Mouse (Mus musculus) 3134 (cell line): Measurements from ENCODE around the gene Ankrd33b.
A peak's percentile ranks its signal among the peaks of the same experiment; 100 is the strongest.

Experiments used
- DNase-seq: peaks from one replicate; pipeline ENCODE4 v3.0.0-alpha.2; 2011; ENCODE audit warnings: low spot score; ENCODE audit not compliant: insufficient read length; ENCODE audit errors: extremely low read depth

The Ankrd33b gene

GRCm38 (mm10) chr15:31367481-31368200, at the start of gene Ankrd33b:
Gene Ankrd33b (minus strand): TSS chr15:31367726.
- peak; percentile 86 for DNase-seq

- DNase-seq, result no peak
Measured at GRCm38 (mm10) chr15:31415181-31415580, 47.7 kb upstream of the Ankrd33b start.

DNA sequence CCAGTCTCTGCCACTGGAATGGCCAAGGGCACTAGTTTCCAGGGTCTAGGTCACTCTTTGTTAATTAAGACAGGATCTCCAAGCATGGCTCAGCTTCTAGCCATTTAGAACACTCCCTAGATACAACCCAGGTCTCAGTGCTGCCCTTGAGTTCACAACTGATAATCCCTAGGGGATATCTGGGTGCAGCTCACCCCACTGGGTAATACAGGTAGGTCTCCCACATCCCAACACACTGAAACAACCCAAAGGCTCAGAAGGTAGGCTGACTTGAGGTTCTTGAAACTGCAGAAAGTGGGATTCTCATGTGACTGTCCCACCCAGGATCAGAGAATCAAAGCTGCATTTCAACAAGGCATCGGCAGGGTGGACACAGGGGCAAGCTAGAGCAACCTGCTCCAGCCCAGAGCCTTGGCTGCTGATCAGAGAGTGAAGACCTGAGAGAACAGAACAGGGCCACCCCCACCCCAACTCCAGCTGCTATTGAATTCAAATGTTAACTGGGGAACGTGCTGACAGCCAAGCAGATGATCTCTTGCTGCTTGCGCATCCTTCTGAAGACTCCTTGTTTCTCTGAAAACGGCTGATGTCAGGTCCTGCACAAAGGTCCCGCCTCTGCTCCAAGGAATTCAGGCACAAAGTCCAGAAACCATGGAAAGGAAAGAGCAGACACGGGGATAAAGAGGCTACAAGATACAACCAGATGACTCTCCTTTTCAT, 46.8 kb upstream of the Ankrd33b start:
- DNase-seq, result no peak

- no peak for DNase-seq
Measured at GRCm38 (mm10) chr15:31413662-31414061, 46.1 kb upstream of the Ankrd33b start.

DNA sequence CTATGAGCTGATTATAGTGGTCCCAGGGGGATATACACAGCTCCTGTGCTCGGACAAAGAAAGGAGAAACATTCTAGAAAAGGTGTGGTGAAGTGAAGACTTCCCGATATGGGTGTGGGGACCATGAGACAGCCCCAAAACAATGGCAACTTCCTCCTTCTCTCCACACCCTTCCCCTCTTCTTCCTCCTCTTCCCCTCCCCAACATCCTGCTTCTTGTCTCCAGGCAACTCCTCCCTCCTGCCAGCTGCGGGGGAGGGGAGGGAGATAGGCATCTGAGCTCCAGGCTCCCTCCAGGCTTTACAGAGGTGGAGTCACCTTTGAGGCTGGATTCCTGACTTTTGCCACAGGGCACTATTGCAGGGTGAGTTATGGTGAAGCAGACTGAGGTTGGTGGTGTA, 45.4 kb upstream of the Ankrd33b start:
- no peak for DNase-seq

- DNase-seq, result no peak
Measured at GRCm38 (mm10) chr15:31412436-31412835, 44.9 kb upstream of the Ankrd33b start.

- DNase-seq, result no peak
Measured at GRCm38 (mm10) chr15:31407490-31407889, 40.0 kb upstream of the Ankrd33b start.

DNA sequence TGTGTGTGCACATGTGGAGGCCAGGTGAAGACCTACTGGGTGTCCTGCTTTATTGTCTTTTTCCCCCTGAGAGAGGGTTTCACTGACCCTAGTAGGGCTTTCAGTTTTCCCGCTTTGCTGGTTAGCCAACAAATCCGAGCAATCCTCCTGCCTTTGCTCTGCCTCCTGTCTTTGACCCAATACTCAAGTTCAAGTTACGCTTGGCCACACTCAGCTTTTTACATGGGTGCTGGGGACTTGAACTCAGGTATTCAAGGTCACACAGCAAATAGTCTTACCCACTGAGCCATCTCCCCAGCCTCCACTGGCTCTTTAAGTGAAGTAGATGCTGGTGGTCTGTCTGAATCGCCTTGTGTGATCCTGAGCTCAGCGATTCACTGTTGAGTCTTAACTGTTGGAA, 39.4 kb upstream of the Ankrd33b start:
- no peak for DNase-seq

DNA sequence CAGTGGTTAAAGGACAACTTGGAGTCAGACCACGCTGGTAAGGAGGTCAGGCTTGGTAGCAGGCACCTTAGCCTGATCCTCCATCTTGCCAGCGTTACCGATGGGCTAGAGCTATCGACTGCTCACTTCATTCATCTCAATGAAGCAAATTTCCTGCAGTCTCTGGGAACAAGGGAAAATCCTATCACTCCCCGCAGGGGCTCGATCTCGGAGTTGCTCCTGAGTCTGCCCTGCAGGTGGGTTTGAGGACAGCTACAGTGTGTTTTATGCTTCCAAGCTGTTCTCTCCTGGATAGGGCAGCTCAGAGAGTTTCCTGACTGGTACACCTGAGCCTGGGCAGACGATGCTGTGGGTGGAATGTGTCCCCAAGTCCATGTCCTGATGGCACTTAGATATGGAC, 36.8 kb upstream of the Ankrd33b start:
- DNase-seq, result no peak

DNA sequence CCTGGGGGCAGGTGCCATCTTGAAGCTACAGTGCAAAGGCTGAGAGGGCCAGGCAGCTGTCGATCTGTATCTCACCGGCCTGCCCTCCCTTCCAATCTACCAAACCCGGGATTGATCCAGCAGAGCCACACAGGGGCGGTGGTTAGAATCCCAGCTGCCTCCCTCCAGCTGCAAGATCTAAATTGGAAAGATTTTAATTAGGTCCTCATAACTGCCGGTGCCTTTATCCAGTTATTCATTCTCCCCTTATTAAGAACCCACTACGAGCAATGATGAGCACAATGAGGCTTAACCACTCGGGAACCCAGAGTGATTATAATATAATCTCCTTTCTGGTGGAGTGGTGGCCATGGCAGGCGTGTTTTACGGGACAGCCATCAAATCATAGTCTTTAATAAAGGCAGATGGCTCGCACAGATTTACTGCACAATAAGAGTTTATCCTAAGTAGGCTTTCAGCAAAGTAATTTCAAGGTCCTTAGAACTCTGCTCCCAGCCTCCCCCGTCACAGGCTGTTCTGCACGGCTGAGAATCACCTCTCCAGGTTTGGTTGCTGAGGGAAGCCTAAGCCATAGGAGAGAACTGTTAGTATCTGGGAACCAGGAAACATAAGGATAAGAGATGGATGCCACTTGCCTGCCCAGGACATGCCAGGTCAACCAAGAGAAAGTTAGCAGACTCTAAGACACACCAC, 34.8 kb upstream of the Ankrd33b start:
- no peak for DNase-seq

GRCm38 (mm10) chr15:31400974-31401373, 33.4 kb upstream of the Ankrd33b start:
- peak; percentile 30 for DNase-seq

DNA sequence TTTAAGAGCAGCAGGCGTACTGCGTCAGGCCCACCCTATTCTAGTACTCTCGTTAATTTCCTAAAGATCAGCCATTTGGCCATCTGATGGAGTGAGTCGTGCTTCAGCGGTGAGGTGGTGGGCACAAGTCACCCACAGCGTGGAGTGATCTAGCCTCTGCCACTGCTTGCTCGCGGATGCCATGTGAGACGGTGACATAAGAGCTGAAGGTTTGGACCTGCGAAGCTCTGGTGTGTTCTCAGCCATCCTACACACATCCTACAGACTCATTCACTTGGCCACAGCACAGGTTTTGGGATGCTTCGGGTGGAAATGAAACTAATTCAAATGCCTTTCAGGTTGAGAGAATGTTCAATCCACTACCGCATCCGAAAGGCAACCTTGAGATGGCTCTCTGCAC, 31.2 kb upstream of the Ankrd33b start:
- no peak for DNase-seq

GRCm38 (mm10) chr15:31397379-31397778, 29.9 kb upstream of the Ankrd33b start:
- DNase-seq, result no peak

- no peak for DNase-seq
Measured at GRCm38 (mm10) chr15:31396755-31397154, 29.2 kb upstream of the Ankrd33b start.

DNA sequence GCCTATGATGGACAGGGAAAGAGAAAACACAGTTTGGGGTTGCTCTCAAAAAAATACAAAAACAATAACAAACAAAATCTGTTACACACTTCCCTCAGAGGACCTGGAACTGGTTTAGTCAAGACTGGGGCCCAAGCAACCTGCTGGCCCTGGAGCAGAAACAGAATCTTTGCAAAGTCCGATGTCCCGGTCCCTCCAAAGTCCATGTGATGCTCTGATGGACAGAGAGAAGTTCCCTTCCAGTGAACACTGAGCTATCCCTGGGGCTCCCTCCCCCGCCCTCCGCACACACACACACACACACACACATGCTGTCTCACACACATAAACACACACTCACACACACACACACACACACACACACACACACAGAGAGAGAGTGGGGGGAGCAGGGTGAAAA, 28.5 kb upstream of the Ankrd33b start:
- no peak for DNase-seq

GRCm38 (mm10) chr15:31393402-31393801, 25.9 kb upstream of the Ankrd33b start:
- DNase-seq, result no peak

- DNase-seq, result no peak
Measured at GRCm38 (mm10) chr15:31392705-31393104, 25.2 kb upstream of the Ankrd33b start.

DNA sequence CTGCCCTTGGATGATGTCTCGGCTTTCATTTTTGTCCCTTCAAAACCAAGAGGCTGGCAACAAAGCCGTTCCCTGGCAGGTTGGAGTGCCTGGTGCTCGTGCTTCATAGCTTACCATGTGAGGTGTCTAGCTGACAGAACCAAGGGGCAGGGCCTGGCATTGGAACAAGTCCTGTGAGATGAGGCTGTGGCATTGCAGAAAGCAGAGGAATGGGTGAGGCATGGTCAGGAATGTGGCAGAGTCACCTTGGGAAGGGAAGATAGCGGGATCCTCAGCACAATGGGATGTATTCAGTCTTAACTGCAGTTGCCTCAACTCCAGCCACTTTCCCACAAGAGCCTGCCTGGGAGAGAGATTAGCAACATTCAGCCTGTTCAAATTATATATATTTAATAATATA, 24.6 kb upstream of the Ankrd33b start:
- DNase-seq, result peak; percentile 32

- DNase-seq, result no peak
Measured at GRCm38 (mm10) chr15:31381936-31382468, 14.5 kb upstream of the Ankrd33b start.

- no peak for DNase-seq
Measured at GRCm38 (mm10) chr15:31379471-31379870, 11.9 kb upstream of the Ankrd33b start.

DNA sequence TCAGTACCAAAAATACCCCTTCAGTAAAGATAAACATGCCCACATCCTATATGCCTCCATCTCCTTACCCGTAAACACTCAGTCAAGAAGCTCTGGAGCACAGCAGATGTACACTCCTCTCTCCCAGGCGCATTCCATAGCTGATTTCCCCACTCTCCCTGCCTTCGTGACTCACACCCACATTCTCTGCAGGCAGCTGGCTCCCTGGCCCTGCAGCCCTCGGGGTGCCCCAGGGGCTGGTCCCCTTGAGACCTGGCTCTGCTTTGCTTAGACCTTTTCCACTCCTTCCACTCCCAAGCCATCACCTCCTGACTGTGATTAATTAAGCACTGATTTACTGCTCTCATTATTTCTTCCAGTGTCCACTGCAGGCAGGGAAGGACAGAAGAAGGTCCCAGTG, 7.7 kb upstream of the Ankrd33b start:
- peak; percentile 75 for DNase-seq
